Mouse (Mus musculus) testis, adult 2 months (tissue): ENCODE measurements around the gene Xpo5.

Source experiments
- CTCF ChIP-seq: fragments of 200-500 bp; IDR thresholded peaks from 2 replicates; pipeline ENCODE4 v1.5.1; 2012; ENCODE audit warnings: low read depth, mild to moderate bottlenecking, inconsistent platforms, low read length, moderate library complexity; ENCODE audit not compliant: control insufficient read depth, insufficient read depth, insufficient replicate concordance
- POLR2A ChIP-seq: fragments of 200-500 bp; IDR thresholded peaks from 2 replicates; pipeline ENCODE4 v1.6.1; 2012; ENCODE audit warnings: low read depth, mild to moderate bottlenecking, inconsistent platforms, low read length, moderate library complexity; ENCODE audit not compliant: control insufficient read depth

- no peak for TF ChIP-seq CTCF
- TF ChIP-seq POLR2A, result no peak
These were observed 20.3 kb upstream of the Xpo5 start for GRCm38 (mm10) chr17:46182273-46182672.
